Mouse (Mus musculus) bone marrow macrophage, adult 2 months (primary cell): ENCODE data around the gene Eno2. TPM values are rescaled to one million over a fixed set of nuclear protein-coding genes. Genes with fewer than 3 reads are reported as not detected.
A peak's percentile ranks its signal among the peaks of the same experiment; 100 is the strongest.
"Not testable (repeated sequence)": the region's sequence is repeated elsewhere in the genome, so short reads cannot be mapped to it uniquely, and the experiment has no call there.

ENCODE experiments used
- H3K27ac ChIP-seq: 2 replicates; pipeline ENCODE4 v1.5.1; 2012; ENCODE audit warnings: low read depth, low read length; ENCODE audit not compliant: insufficient read depth
- H3K4me1 ChIP-seq: 2 replicates; pipeline ENCODE4 v1.6.1; 2012; ENCODE audit warnings: low read length; ENCODE audit not compliant: control insufficient read depth, insufficient read depth
- H3K4me3 ChIP-seq: 2 replicates; pipeline ENCODE4 v1.5.1; 2012; ENCODE audit warnings: mild to moderate bottlenecking, low read length, moderate library complexity; ENCODE audit not compliant: insufficient read depth
- CTCF ChIP-seq: IDR thresholded peaks from 2 replicates; pipeline ENCODE4 v1.5.1; 2012; ENCODE audit warnings: low read depth, mild to moderate bottlenecking, low read length, moderate library complexity
- POLR2A ChIP-seq: IDR thresholded peaks from 2 replicates; pipeline ENCODE4 v1.6.1; 2012; ENCODE audit warnings: mild to moderate bottlenecking, low read depth, low read length, borderline replicate concordance
- polyA plus RNA-seq: library from polyadenylated mRNA; stranded (reverse); fragments of >200 nt; gene quantifications from 2 replicates; pipeline ENCODE4 v1.2.4, GENCODE M21; 2012; ENCODE audit not compliant: missing spikeins, insufficient read depth, insufficient read length

Eno2 gene
- polyA plus RNA-seq, 1 experiment = 1.4 TPM

GRCm38 (mm10) chr6:124811701-124812560 lies 42.5 kb upstream of the Eno2 start:
- TF ChIP-seq CTCF (no peak), POLR2A (no peak)
- peak overlapping the region; percentile 75 for H3K4me3 ChIP-seq
- H3K4me1 ChIP-seq = peaks cover 33% of the 10 kb centered on the region
- H3K27ac ChIP-seq = 0 out of 2 replicates have a peak overlapping the region, but pooled peaks have one; percentile 4

- no peak for TF ChIP-seq POLR2A
- TF ChIP-seq CTCF = no peak
- Histone ChIP-seq H3K4me3 (no peak overlapping the region), H3K4me1 (peaks cover 39% of the 10 kb centered on the region), H3K27ac (no peak overlapping the region)
These were observed 41.9 kb upstream of the Eno2 start for GRCm38 (mm10) chr6:124811403-124811665.

GRCm38 (mm10) chr6:124810566-124811402 lies 41.3 kb upstream of the Eno2 start:
- peaks cover 40% of the 10 kb centered on the region for H3K4me1 ChIP-seq
- not testable (repeated sequence) for H3K27ac ChIP-seq, H3K4me3 ChIP-seq

- TF ChIP-seq POLR2A = no peak
- no peak overlapping the region for H3K27ac ChIP-seq
- H3K4me1 ChIP-seq = peaks cover 40% of the 10 kb centered on the region
These were observed 40.5 kb upstream of the Eno2 start for GRCm38 (mm10) chr6:124809775-124810538.

GRCm38 (mm10) chr6:124809052-124809774 lies 39.7 kb upstream of the Eno2 start:
- TF ChIP-seq POLR2A (no peak), CTCF (peak; percentile 35; the same call in 1 of the 2 replicates)
- H3K27ac ChIP-seq = peak overlapping the region; percentile 94
- H3K4me3 ChIP-seq = peak overlapping the region; percentile 89
- H3K4me1 ChIP-seq = peaks cover 39% of the 10 kb centered on the region

More at GRCm38 (mm10) chr6:124809775-124810538, 40.5 kb upstream of the Eno2 start:
- H3K4me3 ChIP-seq = peak overlapping the region; percentile 89

GRCm38 (mm10) chr6:124808358-124809012 lies 39.0 kb upstream of the Eno2 start, which contains the start of gene Spsb2:
Gene Spsb2 (plus strand): TSS chr6:124808661.
- peak within 1 kb of the TSS; percentile 89 for H3K4me3 ChIP-seq
- peak within 1 kb of the TSS; percentile 94 for H3K27ac ChIP-seq
- TF ChIP-seq POLR2A (no peak), CTCF (no peak)
- H3K4me1 ChIP-seq = peaks cover 38% of the 10 kb centered on the region

GRCm38 (mm10) chr6:124807986-124808357 lies 38.5 kb upstream of the Eno2 start:
- peaks cover 38% of the 10 kb centered on the region for H3K4me1 ChIP-seq
- peak overlapping the region; percentile 94 for H3K27ac ChIP-seq
- TF ChIP-seq POLR2A (no peak), CTCF (no peak)
- peak overlapping the region; percentile 89 for H3K4me3 ChIP-seq

- Histone ChIP-seq H3K4me3 (no peak overlapping the region), H3K4me1 (peaks cover 35% of the 10 kb centered on the region), H3K27ac (peak overlapping the region; percentile 94)
- no peak for TF ChIP-seq POLR2A
- TF ChIP-seq CTCF = no peak
These were observed 37.9 kb upstream of the Eno2 start for GRCm38 (mm10) chr6:124807366-124807765.
